Mouse (Mus musculus) embryonic stem cell, embryonic (primary cell): ENCODE results near the gene Clec4e.

Experiments
- CTCF ChIA-PET, 4 experiments: fragments of 300-600 bp in 2 of 4; fragments of 350-600 bp in 2 of 4; sonication (Branson Sonifier 250); formaldehyde crosslinking; loops; one replicate each; lab custom pipeline; 2022; ENCODE audit warnings: inconsistent platforms in 2 of 4; lab: Charles Lee
- POLR2A ChIA-PET, 4 experiments: fragments of 300-600 bp in 2 of 4; fragments of 350-600 bp in 2 of 4; sonication (Branson Sonifier 250); formaldehyde crosslinking; loops; one replicate each; lab custom pipeline; 2022; ENCODE audit warnings: antibody characterized with exemption in 4 of 4, inconsistent platforms in 1 of 4; lab: Charles Lee

Gene Clec4e

DNA sequence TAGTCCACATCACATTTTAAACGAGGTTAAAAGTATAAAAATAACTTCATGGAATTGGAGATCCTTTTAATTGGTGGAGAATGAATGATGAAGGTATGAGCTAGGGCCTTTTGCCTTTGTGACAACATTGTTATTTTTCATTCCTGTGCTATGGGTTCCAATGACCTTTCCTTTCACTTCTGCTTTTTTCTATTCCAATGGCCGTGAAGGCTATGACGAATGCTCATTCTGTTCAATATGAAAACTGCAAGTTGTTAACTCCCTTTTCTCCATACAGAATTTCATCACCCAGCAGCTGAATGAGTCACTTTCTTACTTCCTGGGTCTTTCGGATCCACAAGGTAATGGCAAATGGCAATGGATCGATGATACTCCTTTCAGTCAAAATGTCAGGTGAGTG, 45.5 kb downstream of the Clec4e start:
- CTCF ChIA-PET, result no interaction called here
- POLR2A ChIA-PET, result no interaction called here

DNA sequence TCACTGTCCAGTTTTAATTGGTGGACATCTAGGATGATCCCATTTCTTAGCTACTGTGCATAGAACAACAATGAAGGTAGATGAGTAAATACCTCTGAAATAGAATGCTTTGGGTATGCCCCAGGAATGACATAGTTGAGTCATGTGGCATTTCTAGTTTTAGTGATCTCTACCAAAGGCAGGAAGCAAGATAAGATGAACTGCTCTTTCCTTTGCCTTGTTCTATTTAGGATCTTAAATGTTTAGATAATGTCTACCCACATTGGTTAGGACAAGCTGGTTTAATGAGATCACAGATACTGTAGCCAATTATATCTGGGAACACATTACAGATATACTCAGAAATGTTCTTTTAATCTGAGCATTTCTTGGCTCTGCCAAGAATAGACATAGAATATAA, 52.1 kb downstream of the Clec4e start:
- ChIA-PET POLR2A (no interaction called here), CTCF (no interaction called here)
